Mouse (Mus musculus) liver, adult 2 months (tissue): ENCODE measurements around the gene Casz1.

ENCODE experiments used
- CTCF ChIP-seq: fragments of 200-500 bp; IDR thresholded peaks from 2 replicates; pipeline ENCODE4 v1.5.1; 2011; ENCODE audit warnings: low read depth, low read length, control low read depth
- POLR2A ChIP-seq: fragments of 200-500 bp; IDR thresholded peaks from 2 replicates; pipeline ENCODE4 v1.6.1; 2011; ENCODE audit warnings: low read length, control low read depth; ENCODE audit not compliant: insufficient read depth; ENCODE audit errors: extremely low read depth

- TF ChIP-seq CTCF (no peak), POLR2A (no peak)
Observed at GRCm38 (mm10) chr4:148928876-148929275, 124.6 kb downstream of the Casz1 start.
